Mouse (Mus musculus) skeletal muscle tissue, adult 2 months (tissue): ENCODE data around the gene Ebf4.

Source experiments
- DNase-seq: peaks from one replicate; pipeline ENCODE4 v3.0.0-alpha.2; 2012; ENCODE audit warnings: low read depth, low spot score

Gene Ebf4

GRCm38 (mm10) chr2:130294936-130295277 is at the start of gene Ebf4:
TSS of gene Ebf4 (plus strand) at chr2:130295169.
- no peak for DNase-seq

GRCm38 (mm10) chr2:130246912-130247311 is 48.1 kb upstream of the Ebf4 start:
- peak; percentile 6 for DNase-seq

DNA sequence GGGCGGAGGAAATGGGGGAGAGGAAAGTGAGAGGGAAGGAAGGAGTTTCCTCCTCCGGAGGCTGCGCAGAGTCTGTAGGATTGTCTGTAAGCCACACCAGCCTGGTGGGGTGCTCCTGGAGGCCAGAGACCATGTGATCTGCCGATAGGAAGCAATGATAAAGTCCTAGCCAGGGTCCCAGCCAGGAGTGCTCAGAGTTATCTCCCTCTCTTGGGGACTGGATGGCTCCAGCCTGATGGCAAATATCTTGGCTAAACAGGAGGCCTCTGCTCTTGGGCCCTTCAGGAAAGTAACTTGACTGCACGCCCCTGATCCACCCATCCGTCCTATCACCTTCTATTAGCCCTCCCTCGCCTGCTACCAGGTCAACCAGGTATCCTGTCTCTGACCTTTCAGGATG is 46.7 kb upstream of the Ebf4 start:
- DNase-seq, result no peak

GRCm38 (mm10) chr2:130256762-130257161 is 38.2 kb upstream of the Ebf4 start:
- no peak for DNase-seq

DNA sequence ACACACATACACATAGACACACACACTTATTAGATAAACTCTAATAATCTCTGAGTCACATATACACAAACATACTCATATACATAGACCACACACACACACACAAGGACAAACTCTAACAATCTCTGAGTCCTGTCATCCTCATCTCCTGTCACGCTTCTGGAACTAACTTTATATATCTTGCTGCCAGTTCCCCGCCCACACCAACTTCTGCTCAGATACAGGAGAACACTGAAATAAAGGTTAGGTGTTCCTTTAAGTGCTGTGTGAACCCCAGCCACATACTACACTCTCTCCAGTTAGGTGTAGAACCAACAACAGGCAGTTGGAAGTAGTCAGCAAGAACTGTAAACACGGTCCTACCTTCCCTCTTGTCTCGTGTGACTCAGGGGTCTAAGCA is 34.1 kb upstream of the Ebf4 start:
- no peak for DNase-seq

- no peak for DNase-seq
Measured at GRCm38 (mm10) chr2:130261914-130262313, 33.1 kb upstream of the Ebf4 start.

DNA sequence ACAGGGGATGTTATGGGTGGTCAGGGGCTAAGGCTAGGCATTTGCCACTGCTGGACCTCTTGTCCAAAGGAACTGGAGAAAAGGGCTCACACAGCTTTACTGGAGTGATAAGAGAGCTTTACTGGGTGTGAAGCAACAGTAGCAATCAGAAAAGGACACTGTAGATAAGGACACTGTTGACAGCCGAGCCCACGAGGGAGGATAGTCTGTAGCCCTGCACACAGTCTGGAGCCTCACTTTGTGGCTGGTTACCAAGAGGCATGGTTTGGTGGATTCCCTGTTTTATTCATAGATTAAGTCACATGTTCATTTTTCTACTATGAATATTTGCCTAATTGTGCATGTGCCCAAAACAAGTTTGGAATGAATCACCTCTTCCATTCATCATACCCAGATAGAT is 32.6 kb upstream of the Ebf4 start:
- no peak for DNase-seq

GRCm38 (mm10) chr2:130265520-130265919 is 29.4 kb upstream of the Ebf4 start:
- DNase-seq, result no peak

- no peak for DNase-seq
Measured at GRCm38 (mm10) chr2:130268074-130268473, 26.9 kb upstream of the Ebf4 start.

- DNase-seq, result no peak
Measured at GRCm38 (mm10) chr2:130273732-130274131, 21.2 kb upstream of the Ebf4 start.

DNA sequence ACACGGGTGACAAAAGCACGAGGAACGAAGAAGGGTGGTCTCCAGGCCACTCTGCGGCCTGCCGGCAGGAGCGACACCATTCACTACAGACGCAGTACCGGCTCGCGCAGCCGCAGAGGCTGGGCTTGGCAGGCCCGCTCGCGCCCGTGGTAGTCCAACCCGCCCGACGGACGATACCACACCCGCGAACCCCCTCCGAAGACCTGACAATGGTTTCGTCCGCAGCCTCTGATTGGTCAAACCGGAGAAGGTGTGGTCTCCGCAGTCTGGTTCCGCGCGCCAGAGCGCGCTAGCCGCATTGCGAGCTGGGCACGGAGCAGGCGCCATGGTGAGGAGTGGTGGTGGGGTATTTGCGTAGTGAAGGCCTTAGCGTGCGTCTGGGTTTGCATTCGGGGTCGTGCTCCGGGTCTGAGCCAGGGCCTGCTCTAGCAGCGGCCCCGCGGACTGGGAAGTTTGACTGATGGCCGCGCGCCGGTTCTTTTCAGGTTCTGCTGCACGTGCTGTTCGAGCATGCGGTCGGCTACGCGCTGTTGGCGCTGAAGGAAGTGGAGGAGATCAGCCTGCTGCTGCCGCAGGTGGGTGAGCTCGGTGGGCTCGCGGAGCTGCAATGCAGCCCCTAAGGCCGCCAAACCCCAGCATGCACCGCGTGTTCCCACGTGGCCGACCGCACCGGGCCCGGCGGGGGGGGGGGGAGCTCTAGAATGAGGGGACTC is 20.7 kb upstream of the Ebf4 start, which contains the start of gene Nop56:
Gene Nop56, plus strand, starts transcription at position 282 of the 713 bp plus-strand sequence.
- peak; percentile 99 for DNase-seq

DNA sequence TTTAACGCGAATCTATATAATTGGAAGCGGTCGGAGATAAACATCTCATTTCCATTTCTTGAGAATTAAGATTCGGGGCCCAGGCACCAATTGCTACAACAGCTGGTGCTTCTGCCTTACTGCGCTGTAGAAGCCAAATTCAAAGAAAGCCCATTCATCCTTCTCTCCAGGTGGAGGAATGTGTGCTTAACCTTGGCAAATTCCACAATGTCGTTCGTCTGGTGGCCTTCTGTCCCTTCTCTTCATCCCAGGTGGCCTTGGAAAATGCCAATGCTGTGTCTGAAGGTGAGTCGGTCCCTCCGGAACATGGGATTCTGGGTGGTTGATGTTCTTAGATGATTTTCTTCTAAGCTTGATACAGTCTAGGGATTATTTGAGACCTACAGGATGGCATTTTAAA is 20.1 kb upstream of the Ebf4 start:
- DNase-seq, result no peak

GRCm38 (mm10) chr2:130275649-130276048 is 19.3 kb upstream of the Ebf4 start:
- no peak for DNase-seq

DNA sequence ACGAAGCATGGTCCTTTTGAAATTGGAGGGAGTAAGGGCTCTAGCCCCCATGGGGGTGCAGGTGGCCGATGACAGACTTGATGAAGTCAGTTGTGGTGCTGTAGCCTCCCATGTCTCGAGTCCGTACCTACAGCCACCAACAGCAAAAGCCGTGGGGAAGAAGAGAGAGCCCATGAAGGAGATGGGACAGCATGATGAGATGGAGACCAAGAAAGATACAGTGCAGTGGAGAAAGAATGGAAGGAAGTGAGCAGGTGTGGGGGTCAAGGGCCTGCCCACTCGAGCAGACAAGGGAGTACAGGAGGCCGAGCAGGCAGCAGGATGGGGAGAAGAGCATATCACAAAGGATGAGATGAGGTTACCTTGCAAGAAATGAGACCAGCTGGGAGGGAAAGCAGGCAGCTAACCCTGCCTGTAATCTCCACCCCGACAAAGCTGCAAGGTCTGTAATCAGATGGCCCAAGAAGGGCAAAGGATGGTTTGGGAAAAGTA is 15.3 kb upstream of the Ebf4 start:
- DNase-seq, result no peak

DNA sequence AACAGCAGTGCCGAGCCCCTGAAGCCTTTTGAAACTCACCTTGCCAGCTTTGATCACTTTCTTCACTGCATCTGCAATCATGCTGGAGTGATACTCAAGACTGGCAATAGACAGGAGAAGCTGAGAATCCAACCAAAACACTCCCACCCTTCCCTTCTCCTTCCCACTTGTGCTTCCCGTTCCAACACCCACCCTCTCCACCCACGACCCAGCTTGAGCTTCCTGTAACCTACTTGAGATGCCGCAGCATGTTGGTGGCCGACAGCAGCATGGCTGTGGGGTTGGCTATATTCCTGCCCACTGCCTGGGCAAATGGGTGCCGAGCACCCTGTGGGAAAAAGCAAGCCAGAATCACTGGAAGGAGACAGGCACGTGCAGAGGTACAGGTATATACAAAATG is 14.7 kb upstream of the Ebf4 start:
- no peak for DNase-seq

DNA sequence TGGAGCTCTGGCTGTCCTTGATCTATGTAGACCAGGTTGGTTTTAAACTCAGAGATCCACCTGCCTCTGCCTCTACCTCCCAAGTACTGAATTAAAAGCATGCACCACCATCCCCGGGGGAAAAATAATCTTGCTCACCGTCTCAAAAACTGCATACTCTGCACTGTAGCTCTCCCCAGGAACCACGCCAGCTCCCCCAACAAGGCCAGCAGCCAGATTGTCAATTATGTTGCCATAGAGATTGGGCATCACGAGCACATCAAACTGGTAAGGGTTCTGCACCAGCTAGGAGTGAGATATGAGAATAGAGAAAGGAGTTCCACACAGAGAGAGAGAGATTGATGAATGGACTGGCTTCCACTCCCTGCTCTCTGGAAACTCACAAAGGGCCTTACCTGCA is 14.2 kb upstream of the Ebf4 start:
- no peak for DNase-seq

- DNase-seq, result peak; percentile 85
Measured at GRCm38 (mm10) chr2:130283854-130284654, 10.9 kb upstream of the Ebf4 start, which contains the start of gene Idh3b. TSS of gene Idh3b (minus strand) at chr2:130284547.

DNA sequence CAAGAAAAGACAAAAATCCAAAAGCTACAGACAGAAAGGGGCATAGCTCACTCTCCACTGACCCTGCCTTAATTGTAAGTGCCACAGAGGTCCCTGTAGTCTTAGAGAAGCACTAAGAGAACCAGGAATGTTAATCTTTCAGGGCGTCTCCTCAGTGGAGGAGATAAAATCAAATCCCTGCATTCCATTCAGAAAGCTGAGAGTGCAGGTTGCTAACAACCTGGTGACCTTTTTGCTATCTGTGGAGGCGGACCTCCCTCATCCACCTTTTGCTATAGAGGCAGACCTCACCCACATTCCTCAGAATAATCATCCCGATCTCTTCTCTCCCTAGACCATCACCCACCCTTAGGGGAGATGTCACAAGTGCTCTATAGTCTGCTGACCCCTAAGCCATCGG is 5.9 kb upstream of the Ebf4 start:
- no peak for DNase-seq

DNA sequence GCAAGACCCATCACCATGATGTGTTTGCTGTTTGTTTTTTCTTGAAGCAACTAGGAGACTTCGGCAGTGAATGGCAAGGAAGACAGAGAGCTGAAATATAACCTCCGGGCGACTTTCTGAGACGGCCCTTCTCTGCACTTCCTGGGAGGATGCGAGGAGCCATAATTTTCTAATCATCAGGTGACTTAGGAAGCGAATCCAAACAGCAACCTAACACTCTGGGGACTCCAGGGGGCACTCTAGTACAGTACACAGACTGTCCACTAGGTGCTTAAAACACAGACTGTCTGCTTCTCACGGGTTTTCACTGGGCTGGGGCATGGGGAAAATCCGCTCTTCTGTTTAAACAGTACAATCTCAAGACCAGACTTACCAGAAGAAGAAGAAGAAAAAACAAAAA is 3.5 kb upstream of the Ebf4 start:
- DNase-seq, result no peak

DNA sequence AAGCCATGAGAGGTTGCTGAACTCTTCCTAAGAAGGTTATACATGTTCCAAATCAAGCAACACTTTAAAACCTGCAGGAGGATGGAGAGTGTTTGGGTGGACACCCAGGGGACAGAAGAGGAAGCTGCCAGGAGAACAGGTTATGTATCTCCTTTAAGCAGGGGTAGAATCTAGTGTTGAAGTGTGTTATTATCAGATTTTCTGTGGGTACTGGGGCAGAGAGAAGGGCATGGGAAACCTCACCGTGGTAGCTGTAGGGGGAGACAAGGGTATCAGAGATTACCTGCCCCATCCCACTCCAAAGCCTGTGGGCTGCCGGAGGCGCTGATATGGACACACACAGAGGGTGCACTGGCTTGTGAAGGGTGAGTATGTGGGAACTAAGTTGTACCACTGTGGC is 2.0 kb upstream of the Ebf4 start:
- no peak for DNase-seq

DNA sequence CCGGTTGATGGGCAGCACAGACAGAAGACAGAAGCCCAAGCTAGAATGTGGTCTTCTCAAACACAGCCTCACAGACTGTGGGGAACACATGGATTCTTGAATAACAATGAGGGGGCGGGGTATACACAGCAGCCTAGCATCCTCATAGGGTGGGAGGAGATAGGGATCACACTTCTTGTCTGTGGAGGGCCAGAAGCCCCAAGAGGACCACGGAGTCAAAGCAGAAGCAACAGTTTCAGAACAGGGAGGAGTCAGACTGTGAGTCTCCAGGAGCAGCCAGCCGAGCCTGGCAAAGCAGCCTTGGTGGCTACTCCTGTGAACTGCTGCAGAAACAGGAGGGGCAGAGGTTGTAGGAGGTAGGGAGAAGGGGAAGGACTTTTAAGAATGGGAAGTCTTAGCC is 1.5 kb upstream of the Ebf4 start:
- DNase-seq, result no peak

- DNase-seq, result no peak
Measured at GRCm38 (mm10) chr2:130294218-130294935, 592 bp upstream of the Ebf4 start.
